In genomic region chr8:108692239-108692627, GRCm38 (mm10) we compare ENCODE assay signal across 8 mouse cellular contexts.
DNase-seq lines count a peak whose midpoint lies in the region; ATAC-seq and TF ChIP-seq lines count a peak whose summit lies in the region.

No protein-coding gene starts in this region.

- peak; percentile 52 for DNase-seq in adrenal gland, adult 2 months
- no peak for DNase-seq in adrenal gland, postnatal 14 days
- peak; percentile 45 for DNase-seq in MEL-GATA-1-ER (ENCODE audit: extremely low read depth, low read depth)
- peak; percentile 49 for DNase-seq in hindbrain, embryonic 10.5 days (ENCODE audit: low spot score)
- DNase-seq in liver, embryonic 14.5 days (ENCODE audit: low read depth in 3 of 3, low spot score in 3 of 3): no peak
- DNase-seq in yolk sac, embryonic 10.5 days (ENCODE audit: low spot score): peak; percentile 70
- DNase-seq in urinary bladder, postnatal 14 days (ENCODE audit: low spot score): no peak
- DNase-seq in urinary bladder, adult 18-20 months (ENCODE audit: low spot score in 2 of 2): no peak

- peak; percentile 41; the same call in 1 of the 2 replicates for ATAC-seq in liver, embryonic 14.5 days (ENCODE audit: insufficient read depth)

- TF ChIP-seq CTCF in liver, embryonic 14.5 days (IDR thresholded peaks at IDR 0.05; ENCODE audit: low read depth): no peak

- H3K4me3 ChIP-seq in hindbrain, embryonic 10.5 days: peak overlapping the region; percentile 45
- H3K4me3 ChIP-seq in liver, embryonic 14.5 days (ENCODE audit: insufficient read depth in 1 of 2, low read depth in 2 of 2, low read length in 2 of 2): peak overlapping the region in 1 of 2 experiments; percentile 21; a peak in 1 of 4 replicates

- H3K4me2 ChIP-seq in liver, embryonic 14.5 days (ENCODE audit: low read depth): peak overlapping the region; percentile 52

- peaks cover 49% of the 10 kb centered on the region for H3K4me1 ChIP-seq in hindbrain, embryonic 10.5 days (replicated peaks)
- H3K4me1 ChIP-seq in liver, embryonic 14.5 days (replicated peaks; ENCODE audit: control insufficient read depth in 2 of 2, insufficient read depth in 2 of 2, low read length in 1 of 2): peaks cover 0 to 13% of the 10 kb centered on the region in 2 experiments; a peak in 2 of 4 replicates

- H3K9ac ChIP-seq in liver, embryonic 14.5 days (replicated peaks): no peak overlapping the region

- no peaks in the 10 kb centered on the region for H3K9me3 ChIP-seq in hindbrain, embryonic 10.5 days
- no peaks in the 10 kb centered on the region for H3K9me3 ChIP-seq in liver, embryonic 14.5 days (ENCODE audit: control insufficient read depth, low read length)

- WGBS in hindbrain, embryonic 10.5 days: 2% methylated on average over 5 of the region's 5 CpGs
- WGBS in liver, embryonic 14.5 days (ENCODE audit: insufficient replicate concordance): 3% methylated on average over 5 of the region's 5 CpGs

- peak overlapping the region; percentile 71 for H3K27ac ChIP-seq in hindbrain, embryonic 10.5 days
- H3K27ac ChIP-seq in liver, embryonic 14.5 days: no peak overlapping the region

- TF ChIP-seq EP300 in liver, embryonic 14.5 days (IDR thresholded peaks at IDR 0.05; ENCODE audit: low read depth): no peak

- H3K36me3 ChIP-seq in hindbrain, embryonic 10.5 days: no peaks in the 10 kb centered on the region
- no peaks in the 10 kb centered on the region for H3K36me3 ChIP-seq in liver, embryonic 14.5 days (replicated peaks; ENCODE audit: control insufficient read depth, insufficient read depth, low read depth)

- peaks cover 71% of the 10 kb centered on the region for H3K27me3 ChIP-seq in hindbrain, embryonic 10.5 days (ENCODE audit: insufficient read depth, poor library complexity, severe bottlenecking)
- peaks cover 31% of the 10 kb centered on the region for H3K27me3 ChIP-seq in liver, embryonic 14.5 days (ENCODE audit: control insufficient read depth, insufficient read depth, low read length)

Comparison
In these comparisons a context has a peak if more than half of its experiments do, and no peak if none do; other contexts are left out.
1. DNase-seq: peak in adrenal gland, adult 2 months (single experiment), MEL-GATA-1-ER (single experiment), hindbrain, embryonic 10.5 days (single experiment) and yolk sac, embryonic 10.5 days (single experiment); none in adrenal gland, postnatal 14 days (single experiment), liver, embryonic 14.5 days (0 of 3), urinary bladder, postnatal 14 days (single experiment) and urinary bladder, adult 18-20 months (0 of 2).